Mouse (Mus musculus): ENCODE measurements around the gene Lect2.
A peak's percentile ranks its signal among the peaks of the same experiment; 100 is the strongest.

Gene Lect2

GRCm38 (mm10) chr13:56500636-56501035 lies 47.7 kb downstream of the Lect2 start:
- DNase-seq: no peak

GRCm38 (mm10) chr13:56500132-56500531 lies 48.2 kb downstream of the Lect2 start:
- peak; percentile 46 for DNase-seq

DNA sequence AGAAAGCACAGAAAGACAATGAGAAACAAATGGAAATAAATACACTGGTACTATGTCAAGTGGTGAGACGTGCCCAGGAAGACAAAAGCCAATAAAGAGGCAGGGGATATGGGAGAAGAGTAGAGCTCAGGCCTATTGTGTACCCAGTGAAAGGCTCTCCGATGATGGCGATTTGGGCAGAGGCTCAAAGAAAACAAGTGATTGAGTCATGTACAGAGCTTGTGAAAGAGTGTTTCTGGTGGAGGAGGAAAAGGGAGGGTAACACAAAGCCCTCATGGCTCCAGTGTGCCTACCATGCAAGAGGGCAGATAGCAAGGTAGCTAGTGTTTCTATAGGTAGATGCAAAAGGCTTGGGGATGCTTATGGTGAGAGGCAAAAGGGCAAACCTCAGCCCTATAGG lies 53.9 kb downstream of the Lect2 start:
- DNase-seq: no peak

All from kidney, adult 9 months (tissue).